Mouse (Mus musculus): ENCODE data around the gene Plscr5.
"Not testable (repeated sequence)": the region's sequence is repeated elsewhere in the genome, so short reads cannot be mapped to it uniquely, and the experiment has no call there.

The Plscr5 gene

GRCm38 (mm10) chr9:92192636-92193035 lies at the start of gene Plscr5:
TSS of gene Plscr5 (plus strand) at chr9:92192936.
- not testable (repeated sequence) for DNase-seq (ENCODE audit: low spot score)

DNA sequence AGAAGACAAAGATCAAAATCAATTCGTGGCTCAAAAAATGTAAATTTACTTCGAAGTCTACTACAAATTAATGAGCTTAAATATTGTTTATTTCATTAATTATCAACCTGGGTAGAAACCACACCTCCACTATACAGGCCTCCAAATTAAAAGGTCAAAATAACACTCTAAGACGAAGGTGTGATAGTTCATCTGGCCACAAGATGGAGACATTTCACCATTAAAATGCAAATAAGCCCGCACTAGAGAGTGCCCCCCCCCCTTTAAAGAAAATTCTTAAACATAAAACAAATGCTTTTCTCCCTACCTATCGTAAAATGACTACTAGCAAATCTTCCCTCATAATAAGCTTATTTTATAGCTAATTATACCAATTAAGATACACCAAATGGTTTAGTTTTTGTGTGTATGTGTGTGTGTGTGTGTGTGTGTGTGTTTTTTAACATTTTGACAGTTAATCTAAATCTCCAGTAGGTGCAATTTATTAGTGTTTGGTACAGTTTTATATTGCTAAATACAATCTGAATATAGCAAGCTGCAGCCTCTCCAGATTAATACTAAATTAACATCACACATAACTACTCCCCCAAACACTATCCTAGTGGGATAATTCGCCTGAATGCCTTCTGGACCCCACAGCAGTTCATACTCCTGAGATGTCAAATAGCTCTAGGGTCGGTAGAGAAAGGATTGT lies 45.0 kb upstream of the Plscr5 start:
- no peak for DNase-seq (ENCODE audit: low spot score)

DNA sequence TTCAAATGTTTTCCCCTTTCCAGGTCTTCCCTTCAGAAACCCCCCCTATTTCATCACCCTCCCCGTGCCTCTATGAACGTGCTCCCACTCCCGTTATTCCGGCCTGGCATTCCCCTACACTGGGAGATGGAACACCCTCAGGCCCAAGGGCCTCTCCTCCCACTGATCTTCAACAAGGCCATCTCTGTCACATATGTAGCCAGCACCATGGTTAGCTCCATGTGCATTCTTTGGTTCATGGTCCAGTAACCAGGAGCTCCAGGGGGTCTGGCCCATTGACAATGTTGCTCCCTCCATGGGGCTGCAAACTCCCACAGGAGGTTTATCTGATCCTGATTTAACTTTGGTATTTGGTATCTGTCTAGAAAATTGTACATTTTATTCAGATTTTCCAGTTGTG lies 30.5 kb upstream of the Plscr5 start:
- DNase-seq (ENCODE audit: low spot score) = no peak

DNA sequence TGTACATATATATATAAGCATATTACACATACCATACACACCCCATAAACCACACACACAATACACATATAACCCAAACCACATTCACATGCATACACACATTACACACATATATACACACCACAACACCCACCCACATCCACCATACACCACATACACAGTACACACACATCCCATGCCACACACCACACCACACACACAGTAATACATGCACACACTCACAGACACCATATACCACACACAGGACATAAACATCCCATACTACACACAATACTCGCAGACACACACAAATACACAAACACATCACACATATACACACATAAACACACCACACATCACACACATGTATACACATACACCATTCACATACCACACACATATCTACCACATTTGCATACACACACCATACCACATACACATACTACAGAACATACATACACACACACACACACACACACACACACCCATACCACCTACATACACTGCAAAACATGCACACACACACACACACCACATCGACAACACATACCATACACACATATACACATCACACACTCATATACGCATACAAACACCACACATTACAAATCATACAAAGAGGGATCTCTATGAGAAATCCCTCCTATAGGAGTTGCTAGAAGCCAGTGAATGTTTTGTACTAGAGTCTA lies 19.3 kb upstream of the Plscr5 start:
- DNase-seq (ENCODE audit: low spot score) = no peak

DNA sequence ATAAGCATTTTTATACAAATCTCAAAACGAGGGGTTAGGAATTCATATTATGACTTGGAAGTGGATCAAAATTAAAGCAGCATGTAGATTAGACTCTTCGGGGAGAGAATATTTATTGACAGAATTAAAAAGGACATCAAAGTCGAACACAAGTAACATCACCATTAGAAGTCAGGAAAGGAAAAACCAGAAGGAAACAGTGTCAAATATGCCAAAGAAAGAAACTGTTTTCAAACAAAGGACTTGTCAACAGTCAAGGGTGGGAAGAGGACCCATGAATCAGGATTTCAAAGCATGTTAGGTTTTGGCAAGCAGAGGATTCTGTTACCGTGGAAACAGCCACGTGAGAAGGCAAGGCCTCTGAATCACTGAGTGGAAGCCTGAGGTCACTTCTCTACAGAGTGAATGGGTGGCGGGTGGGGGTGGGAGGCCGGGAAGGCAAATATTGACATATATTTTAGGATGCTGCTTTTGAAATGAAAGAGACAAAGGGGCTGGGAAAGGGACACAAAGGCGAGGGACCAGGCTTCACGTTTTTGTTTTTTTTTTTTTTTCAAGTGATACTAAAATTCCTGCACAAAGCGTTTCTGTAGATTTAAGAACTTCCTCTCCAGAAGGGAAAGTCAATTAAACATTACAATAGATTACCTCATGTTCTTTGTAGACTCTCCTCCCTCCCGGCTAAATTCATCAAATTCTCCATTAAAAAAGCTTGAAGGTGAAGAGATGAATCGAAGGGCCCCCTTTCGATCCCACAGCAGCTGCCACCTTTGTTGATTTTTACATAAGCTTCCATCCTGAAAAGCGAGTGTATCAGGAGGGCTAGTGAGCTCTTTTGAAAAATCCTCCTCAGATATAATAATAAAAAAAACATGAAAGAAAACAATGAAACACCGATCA lies 18.3 kb upstream of the Plscr5 start:
- DNase-seq (ENCODE audit: low spot score) = no peak

DNA sequence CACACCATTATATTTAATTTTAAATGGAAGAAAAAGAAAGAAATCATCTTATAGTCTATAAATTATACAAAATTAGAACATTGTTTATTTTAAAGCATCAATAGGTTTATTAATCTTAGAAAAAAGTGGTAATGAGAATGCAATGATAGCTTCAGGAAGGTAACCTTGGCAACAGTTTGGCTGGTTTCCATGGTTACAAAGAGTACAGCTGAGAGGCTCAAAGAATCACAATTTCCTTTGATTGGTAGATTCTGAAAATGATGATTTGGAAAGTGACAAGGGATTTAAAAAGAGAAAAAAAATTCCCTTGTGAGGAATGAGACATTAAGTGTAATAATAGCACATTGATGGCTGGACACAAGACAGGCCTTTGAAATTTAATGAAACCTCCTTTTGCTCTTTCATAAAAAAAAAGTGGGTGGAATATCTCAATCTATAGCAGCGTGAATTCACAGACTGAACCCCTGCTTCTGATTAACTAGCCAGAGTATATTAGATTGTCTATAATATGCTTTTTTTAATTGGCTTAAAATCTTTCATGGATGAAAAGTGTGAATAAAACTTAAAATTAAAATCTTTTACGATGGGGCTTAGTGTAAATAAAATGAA lies 13.8 kb upstream of the Plscr5 start:
- no peak for DNase-seq (ENCODE audit: low spot score)

- DNase-seq (ENCODE audit: low spot score) = no peak
These were observed 1.4 kb upstream of the Plscr5 start for GRCm38 (mm10) chr9:92191295-92191694.

GRCm38 (mm10) chr9:92198408-92198807 lies 5.7 kb downstream of the Plscr5 start:
- DNase-seq (ENCODE audit: low spot score) = no peak

DNA sequence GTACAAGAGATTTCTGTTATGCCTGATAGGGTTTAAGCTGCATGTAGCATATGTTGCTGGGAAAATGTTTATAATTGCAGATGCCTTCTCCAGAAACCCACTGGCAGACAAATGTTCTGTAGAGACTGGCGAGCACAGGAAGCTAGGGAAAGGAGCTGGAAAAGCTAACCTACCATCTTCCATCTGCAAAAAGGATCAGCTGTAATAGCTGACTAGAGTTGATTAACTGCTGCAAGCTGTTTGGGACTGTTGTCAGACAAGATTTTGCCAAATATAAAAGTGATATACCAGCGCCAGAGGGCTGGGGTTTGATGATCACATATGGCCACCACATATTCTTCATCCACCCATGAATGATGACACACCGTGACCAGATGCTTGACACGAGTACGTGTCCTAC lies 6.8 kb downstream of the Plscr5 start:
- no peak for DNase-seq (ENCODE audit: low spot score)

DNA sequence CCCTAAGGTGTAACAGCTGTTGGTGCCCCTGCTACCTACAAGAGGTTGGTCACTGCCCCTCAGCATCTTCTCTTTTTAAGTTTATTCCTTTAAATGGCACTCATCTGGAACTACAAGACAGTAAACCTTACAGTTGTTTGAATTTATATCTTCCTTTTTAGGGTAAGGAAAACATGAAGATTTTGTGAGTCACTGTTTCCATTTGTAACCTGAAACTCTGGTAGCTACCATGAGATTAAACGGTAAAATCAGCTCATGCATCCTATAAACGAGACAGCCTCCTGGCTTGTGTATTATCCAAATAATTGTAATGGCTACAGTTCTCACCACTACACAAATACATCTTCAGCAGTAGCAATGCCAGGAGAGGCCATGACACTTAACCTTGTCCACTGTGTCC lies 11.7 kb downstream of the Plscr5 start:
- DNase-seq (ENCODE audit: low spot score) = no peak

GRCm38 (mm10) chr9:92207307-92207706 lies 14.6 kb downstream of the Plscr5 start:
- peak; percentile 68 for DNase-seq (ENCODE audit: low spot score)

- no peak for DNase-seq (ENCODE audit: low spot score)
These were observed 15.0 kb downstream of the Plscr5 start for GRCm38 (mm10) chr9:92207757-92208156.

DNA sequence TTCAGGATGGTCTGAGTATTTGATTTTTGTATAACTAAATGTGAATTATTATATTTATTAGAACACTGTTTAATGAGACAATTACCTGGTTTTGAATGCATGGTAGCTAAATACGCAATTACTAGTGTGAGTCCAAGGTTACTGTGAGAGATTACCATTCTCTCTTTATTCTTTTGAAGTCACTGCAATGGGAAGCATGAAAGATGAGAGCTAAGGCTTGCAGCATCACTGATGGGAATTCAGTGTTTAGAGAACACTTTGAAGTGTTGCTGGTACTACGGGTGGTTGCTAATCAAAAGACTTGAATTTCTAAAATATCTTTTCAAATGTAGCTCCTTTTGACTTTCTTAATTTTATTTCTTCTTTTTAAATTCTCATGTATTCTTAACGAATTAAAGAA lies 17.1 kb downstream of the Plscr5 start:
- DNase-seq (ENCODE audit: low spot score) = no peak

DNA sequence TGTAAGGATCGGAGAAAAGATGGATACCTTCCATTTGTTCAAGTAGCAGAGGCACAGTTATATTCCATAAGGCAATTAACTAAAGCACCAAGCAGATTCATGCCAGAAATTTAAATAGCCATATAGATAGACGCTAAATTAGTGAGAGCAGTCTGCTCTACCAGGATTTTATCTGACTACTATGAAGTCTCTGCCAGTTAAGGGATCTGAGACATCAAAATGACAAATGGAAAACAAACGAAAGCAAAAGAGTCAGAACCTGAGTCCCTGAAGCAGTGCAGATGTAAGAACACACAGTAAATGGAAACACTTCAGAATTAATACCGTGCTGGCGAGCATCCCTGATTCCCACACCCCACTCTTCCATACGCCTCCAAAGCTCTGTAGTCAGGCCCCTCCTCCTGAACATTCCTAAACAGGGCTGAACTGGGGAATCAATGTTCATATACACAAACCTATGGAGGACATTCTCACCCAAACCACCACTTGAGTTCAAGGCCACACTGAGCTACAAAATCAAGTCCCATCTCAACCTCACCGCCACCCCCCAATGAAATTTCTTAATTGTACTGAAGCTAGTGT lies 17.7 kb downstream of the Plscr5 start:
- DNase-seq (ENCODE audit: low spot score) = peak; percentile 7

- DNase-seq (ENCODE audit: low spot score) = no peak
These were observed 18.3 kb downstream of the Plscr5 start for GRCm38 (mm10) chr9:92211048-92211447.

DNA sequence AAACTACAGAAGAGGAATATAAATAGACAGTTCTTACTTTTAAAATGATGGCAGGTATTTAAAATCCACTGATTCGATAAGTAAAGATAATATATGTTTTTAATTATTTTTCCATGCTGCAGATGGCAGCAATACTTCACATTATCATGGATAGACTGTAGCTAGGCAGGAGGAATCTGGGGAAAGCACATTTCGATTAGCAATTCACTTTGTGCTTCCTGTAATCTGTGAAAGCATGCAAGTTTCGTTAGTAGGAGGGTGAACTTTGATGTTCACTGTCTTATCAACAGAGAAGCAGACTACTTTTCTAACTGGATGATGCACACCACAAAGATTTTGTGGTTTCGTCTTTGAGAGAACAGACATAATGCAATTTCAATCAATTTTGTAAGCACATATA lies 24.7 kb downstream of the Plscr5 start:
- no peak for DNase-seq (ENCODE audit: low spot score)

- DNase-seq (ENCODE audit: low spot score) = no peak
These were observed 25.2 kb downstream of the Plscr5 start for GRCm38 (mm10) chr9:92217896-92218295.

DNA sequence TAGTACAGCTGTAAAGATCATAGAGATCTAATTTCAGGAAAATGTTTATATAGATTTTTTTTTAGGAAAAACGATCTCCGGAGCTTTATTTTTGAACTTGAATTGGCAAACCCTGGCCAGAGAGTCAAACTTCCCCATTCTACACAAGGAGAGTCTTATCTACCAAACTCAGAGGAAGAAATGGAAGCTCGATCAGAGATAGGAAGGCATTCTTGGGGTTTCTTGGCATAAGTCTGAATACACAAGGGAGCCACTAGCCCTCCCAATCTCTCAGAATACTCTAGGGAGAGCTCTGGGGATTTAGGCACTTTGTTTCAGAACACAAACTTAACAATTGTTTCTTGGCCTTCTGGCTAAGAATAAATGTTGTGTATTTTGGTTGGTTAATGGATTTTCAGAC lies 27.4 kb downstream of the Plscr5 start:
- DNase-seq (ENCODE audit: low spot score) = no peak

DNA sequence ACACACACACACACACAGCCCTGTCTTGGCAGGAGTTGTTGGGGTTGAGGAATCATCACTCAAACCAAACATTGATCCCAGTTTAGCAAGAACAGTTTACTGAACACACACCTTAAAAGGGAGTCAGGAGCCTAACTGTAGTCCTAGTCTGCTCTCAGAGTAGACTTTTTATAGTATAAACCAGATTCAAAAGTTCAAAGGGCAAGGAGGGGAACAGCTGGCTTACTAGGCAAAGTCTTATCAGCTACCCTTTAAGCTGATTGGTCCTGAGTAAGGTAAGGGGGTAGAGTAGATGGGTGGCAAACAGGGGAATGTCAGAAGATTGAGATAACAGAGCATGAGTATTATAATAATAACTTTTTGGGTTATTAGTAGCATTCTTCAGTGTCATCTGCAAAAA lies 28.7 kb downstream of the Plscr5 start:
- no peak for DNase-seq (ENCODE audit: low spot score)

DNA sequence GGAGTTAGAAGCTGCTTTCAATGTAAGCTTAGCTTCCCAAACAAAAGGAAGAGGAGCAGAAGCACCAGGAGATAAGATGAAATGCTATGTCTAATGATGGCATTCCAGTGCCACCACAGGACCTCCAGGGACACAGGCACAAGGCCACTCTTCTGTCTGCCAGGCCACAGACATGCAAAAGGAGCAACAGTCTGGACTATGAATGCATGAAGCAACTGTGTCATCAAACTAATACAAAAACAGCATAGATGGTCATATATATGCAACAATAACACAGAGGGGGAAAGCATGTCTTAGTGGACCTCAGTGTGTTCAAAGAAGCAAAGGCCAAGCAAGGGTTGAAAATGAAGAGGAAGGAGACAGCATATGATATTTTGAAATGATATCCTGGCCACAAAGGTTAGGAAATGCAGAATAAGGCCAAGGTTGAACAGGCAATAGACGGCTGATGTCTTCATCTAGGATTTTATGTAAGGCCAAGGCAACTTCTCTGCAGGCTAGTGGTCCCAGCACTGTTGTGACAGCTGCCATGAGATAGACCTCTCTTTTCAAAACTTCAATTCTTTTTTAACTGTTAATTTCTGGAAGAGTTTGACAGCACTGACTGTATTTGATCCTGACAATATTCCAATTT lies 32.0 kb downstream of the Plscr5 start:
- no peak for DNase-seq (ENCODE audit: low spot score)

- DNase-seq (ENCODE audit: low spot score) = no peak
These were observed 33.5 kb downstream of the Plscr5 start for GRCm38 (mm10) chr9:92226127-92226655.
